Mouse (Mus musculus): ENCODE results near the gene Tmprss4. TPM values are rescaled to one million over a fixed set of nuclear protein-coding genes. Genes with fewer than 3 reads are reported as not detected.

The Tmprss4 gene
- polyA plus RNA-seq (2012), result not detected in 2 replicates

DNA sequence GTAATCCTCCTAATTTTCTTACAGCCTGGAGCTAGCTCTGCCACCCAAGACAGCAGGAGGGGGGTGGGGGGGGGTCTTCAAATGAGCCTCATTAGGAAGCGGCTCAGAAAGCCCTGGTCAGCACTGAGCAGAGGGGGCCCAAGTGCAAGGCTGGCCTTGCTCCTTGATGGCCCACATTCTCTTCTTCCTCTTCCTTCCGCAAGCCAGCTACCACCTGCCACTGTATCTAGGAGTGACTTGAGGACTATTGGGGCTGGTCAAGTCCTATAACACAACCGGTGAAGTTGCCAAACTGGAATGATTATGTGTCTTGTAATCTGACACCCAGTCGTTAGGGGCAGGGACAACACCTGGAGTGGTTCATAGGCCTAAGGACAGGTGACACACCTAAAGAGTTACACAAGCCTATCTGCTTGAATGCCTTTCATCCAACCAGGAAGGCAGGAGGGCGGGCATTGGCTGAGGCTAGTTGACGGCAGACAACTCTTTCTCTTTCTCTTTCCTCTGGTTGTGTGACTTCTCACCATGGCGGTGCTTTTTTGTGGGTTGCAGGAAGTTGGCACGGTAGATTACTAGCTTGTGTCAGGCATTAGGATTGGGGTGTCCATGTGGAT lies at the start of gene Tmprss4:
Gene Tmprss4 (minus strand): TSS at position 296 of the 614 bp plus-strand sequence.
- TF ChIP-seq GATA1 (IDR thresholded peaks at IDR 0.05; ENCODE audit: low read length), result no peak

DNA sequence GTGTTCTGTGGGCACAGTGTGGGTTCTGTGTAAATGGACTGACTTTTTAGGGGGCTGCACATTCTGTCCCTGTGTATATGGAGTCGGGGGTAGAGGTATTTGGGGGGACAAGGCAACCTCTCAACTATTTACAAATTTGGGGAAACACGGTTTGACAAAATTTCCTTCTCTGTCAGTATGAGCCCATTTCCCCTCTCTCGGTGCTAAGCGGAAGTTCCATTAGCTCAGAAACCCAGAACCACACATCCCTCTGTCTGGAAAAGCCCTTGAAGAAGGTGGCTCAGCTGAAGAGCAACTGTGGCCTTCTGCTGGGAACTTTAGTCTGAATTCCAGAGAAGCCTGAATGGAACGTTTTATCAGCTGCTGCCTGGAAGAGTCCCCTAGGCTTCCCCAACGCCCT lies 48.5 kb upstream of the Tmprss4 start:
- no peak for TF ChIP-seq GATA1 (IDR thresholded peaks at IDR 0.05; ENCODE audit: low read length)

DNA sequence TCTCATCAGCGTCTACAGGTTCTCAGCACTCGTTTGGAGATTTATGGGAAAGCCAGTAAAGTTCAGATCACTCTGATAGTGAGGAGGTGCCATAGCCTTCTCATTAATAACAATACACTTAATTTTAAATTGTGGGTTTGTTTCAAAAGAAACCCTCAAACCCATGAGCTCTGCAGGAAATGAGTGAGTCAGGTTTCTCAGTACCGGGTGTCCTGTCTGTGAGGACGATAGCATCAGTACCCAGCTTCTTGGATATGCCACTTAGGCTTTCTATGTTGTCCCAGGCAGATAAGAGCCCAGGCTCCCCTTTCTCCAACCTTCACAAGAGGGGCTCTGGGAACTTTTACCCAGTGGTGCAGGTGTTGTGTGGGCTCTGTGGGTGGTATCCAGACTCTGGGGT lies 48.1 kb upstream of the Tmprss4 start:
- no peak for TF ChIP-seq GATA1 (IDR thresholded peaks at IDR 0.05; ENCODE audit: low read length)

GRCm38 (mm10) chr9:45251281-45251680 lies 47.4 kb upstream of the Tmprss4 start:
- TF ChIP-seq GATA1 (IDR thresholded peaks at IDR 0.05; ENCODE audit: low read length), result no peak

DNA sequence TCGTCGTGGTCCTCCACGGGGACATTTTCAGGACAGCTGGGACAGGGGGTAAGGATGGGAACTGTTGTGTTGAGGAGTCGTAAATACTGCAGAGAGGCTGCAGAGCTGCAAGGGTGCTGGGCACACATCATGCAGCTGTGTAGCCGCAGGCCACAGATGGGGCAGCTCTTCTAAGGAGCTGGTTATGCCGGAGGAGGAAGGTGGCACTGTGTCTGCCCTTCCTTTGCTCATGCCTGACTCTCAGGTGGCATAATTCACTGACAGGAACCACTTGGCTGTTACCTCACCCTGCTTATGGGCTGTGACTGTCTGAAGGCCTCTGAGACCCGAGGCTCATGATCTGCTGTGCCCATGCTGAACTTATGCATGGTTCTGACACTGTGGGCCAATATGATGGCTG lies 46.4 kb upstream of the Tmprss4 start:
- no peak for TF ChIP-seq GATA1 (IDR thresholded peaks at IDR 0.05; ENCODE audit: low read length)

DNA sequence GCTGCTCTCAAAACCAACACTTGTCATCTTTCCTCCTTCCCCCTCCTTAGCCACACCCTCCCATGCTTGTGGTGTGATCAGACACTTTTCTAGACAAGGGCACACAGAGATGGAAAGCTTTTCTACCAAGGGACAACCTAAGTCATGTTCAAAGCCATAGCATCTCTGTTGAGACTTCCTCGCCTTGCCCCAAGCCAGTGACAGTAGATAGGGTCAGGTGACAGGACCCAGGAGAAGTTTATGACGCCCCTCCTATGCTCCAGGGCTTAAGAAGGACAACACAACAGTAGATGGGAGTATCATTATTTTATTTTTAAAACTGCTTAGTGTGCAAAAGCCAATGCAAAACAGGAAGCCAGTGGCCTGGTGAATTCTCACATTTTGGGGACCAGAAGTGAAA lies 43.6 kb upstream of the Tmprss4 start:
- TF ChIP-seq GATA1 (IDR thresholded peaks at IDR 0.05; ENCODE audit: low read length), result no peak

DNA sequence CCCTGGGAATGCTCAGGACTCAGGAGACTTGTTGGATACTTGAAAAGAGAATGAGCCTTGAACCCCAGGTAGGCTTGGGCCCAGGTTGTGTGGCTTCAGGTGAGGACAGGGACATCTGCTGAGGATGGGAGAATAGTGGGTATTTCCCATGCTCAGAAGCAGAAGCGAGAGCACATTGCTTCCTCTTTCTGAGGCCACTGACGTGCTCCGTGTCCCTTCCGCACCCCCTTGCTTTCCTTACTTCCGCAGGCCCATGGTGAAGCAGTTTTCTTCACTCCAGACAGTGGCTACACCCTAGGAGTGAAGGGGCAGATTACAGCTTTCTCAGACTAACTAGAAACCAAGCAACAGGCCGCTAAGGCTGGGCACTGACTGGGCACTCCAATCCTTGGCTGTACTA lies 42.2 kb upstream of the Tmprss4 start:
- no peak for TF ChIP-seq GATA1 (IDR thresholded peaks at IDR 0.05; ENCODE audit: low read length)

DNA sequence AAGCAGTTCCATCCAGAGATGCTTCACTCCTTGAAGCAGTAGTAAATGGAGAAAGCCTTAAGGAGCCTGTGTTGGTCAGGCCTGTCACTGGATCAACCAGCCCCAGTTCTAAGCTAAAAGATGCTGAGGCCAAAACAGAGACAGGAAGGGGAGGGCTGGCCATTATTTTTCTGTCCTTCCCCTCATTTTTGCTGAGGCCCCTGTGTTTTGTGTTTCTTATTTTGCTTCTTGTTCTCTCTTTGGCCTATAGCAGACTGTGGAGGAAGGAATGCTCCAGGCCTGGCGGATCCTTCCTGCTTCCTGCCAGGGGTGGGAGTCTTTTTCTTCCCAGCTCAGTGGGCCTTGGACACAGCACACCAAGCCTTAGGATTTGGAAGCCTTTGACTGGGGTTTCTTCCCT lies 41.5 kb upstream of the Tmprss4 start:
- no peak for TF ChIP-seq GATA1 (IDR thresholded peaks at IDR 0.05; ENCODE audit: low read length)

DNA sequence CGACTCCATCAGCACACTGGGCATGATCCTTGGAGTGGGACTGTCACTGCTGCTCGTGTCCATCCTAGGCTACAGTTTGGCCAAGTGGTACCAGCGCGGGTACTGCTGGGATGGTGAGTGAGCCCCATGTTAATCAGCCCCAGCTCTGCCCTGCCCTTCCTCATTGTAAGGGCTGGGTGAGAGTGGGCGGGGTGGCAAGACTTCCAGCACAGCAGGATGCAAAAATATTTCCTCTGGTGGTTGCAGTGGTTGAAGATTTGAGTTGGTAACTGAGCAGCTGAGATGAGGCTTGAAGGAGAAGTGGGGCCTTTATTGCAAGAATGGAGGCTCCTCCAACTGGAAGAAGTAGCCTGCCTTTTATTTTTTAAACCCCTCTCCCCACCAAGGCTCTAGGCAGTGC lies 37.5 kb upstream of the Tmprss4 start:
- no peak for TF ChIP-seq GATA1 (IDR thresholded peaks at IDR 0.05; ENCODE audit: low read length)

- no peak for TF ChIP-seq GATA1 (IDR thresholded peaks at IDR 0.05; ENCODE audit: low read length)
Measured at GRCm38 (mm10) chr9:45236744-45237143, 32.9 kb upstream of the Tmprss4 start.

DNA sequence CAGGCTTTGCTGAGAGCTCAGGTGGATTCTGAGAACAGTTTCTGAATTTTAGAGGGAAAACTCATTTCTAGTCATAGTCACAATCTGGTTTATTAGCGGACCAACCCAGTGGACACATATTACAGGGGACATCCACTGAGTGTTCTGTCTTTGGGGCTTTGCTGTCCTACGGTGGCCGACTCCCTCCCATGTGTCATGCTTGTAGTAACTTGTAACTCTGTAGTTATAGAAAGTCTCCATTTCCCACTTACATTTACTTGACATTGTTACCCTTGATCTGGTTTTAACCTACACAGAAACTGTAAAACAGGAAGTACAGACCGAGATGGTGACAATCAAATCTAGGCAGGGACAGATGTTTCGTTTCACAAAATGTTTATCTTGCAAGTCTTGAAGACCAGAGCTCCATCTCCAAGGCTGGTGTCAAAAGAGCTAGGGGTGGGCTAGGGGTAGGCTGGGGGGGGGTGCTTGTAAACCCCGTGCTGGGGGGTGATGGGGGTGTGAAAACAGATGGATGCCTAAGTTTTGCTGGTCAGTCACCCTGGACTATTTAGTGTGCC lies 31.9 kb upstream of the Tmprss4 start:
- TF ChIP-seq GATA1 (IDR thresholded peaks at IDR 0.05; ENCODE audit: low read length), result no peak

DNA sequence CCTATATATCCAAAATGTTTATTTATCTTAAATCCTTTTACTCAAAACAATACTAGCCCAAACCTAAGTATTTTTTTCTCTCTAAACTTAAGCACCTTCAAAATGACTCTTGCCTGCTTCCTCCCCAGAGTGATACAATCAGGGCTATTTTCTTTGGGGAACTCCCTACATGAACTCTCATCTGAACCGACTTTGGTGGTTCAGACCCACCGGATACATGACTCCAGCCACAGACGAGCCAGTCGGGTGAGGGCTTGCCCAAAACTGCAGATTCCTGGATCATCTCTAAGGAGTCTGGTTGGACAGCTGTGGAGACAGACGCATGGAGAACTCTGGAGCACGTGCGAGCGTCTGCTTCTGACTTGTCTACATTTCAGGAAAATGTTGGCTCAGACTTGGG lies 25.5 kb upstream of the Tmprss4 start:
- no peak for TF ChIP-seq GATA1 (IDR thresholded peaks at IDR 0.05; ENCODE audit: low read length)

DNA sequence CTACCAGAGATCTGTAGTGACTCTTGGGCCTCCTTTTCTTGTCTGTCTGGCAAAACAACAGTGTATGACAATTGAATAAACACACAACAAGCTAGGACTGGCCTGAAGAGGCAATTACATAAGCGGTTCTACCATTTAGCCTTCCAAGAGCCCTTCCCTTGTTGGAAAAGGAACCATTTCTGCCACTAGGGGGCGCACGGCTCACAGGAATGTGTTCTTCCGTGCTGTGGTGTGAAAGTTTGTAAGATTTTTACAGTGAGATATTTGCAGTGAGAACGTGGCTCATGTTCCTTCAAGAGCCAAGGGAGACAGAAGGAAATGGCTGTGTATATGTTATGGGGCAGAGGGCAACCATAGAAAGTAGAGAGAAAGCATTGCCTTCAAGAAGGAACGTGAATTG lies 17.7 kb upstream of the Tmprss4 start:
- no peak for TF ChIP-seq GATA1 (IDR thresholded peaks at IDR 0.05; ENCODE audit: low read length)

- no peak for TF ChIP-seq GATA1 (IDR thresholded peaks at IDR 0.05; ENCODE audit: low read length)
Measured at GRCm38 (mm10) chr9:45219644-45220043, 15.8 kb upstream of the Tmprss4 start.

DNA sequence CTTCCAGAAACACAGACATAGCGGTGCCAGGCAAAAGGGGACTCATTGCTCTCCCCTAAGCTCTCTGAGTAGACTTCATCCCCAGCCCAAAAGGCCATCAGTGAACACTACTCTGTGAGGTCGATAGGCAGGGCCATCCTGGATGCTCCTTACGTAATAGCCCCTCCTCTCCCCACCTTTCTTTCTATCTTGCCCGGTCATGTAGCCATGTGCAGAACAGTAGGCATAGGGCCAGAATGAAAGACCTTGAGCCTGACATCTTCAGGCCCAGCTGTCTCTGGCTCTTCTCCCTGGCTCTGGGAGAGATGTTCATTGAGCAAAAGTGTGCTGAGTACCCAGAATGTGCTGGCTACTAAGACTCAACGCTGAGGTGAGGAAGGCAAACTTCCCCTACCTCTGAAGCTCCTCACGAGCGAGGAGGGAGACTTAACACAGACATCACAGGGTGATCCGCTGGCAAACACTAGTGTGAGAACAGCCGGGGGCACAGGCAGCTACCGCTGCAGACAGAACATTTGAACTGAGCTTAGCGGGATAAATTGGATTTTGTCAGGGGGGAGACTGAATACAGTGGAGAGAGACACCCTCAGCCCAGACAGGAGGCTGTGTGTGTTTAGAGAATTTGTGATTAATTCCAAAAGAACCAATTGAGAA lies 11.8 kb upstream of the Tmprss4 start:
- no peak for TF ChIP-seq GATA1 (IDR thresholded peaks at IDR 0.05; ENCODE audit: low read length)

- no peak for TF ChIP-seq GATA1 (IDR thresholded peaks at IDR 0.05; ENCODE audit: low read length)
Measured at GRCm38 (mm10) chr9:45212001-45212400, 8.1 kb upstream of the Tmprss4 start.

Data from G1E-ER4 (cell line).